Mouse (Mus musculus) T-helper 1 cell (primary cell): Measurements from ENCODE around the gene Gm17416.

Experiments used
- in situ Hi-C: fragments of 300-600 bp; cut with MboI, MseI; formaldehyde crosslinking; loops from one replicate; pipeline ENCODE4 v1.15.1; 2025; ENCODE audit warnings: high pct_unique_total_duplicates

The Gm17416 gene

GRCm38 (mm10) chr2:152604057-152604456, 34.9 kb downstream of the Gm17416 start, which contains the start of gene Defb36:
TSS of gene Defb36 (plus strand) at chr2:152604327.
- in situ Hi-C loops = no loop called here

GRCm38 (mm10) chr2:152607746-152608145, 38.6 kb downstream of the Gm17416 start:
- in situ Hi-C loops = no loop called here

- in situ Hi-C loops = no loop called here
These were observed 39.6 kb downstream of the Gm17416 start for GRCm38 (mm10) chr2:152608719-152609118.

- in situ Hi-C loops = loop anchor here (10.0 kb wide), 1 partner anchor 53 kb away; the partner anchor contains the start of gene H13
These were observed 43.1 kb downstream of the Gm17416 start for GRCm38 (mm10) chr2:152612193-152612592.

- in situ Hi-C loops = loop anchor here (10.0 kb wide), 1 partner anchor 49 kb away; the partner anchor contains the start of gene H13
These were observed 46.4 kb downstream of the Gm17416 start for GRCm38 (mm10) chr2:152615563-152615962.

- in situ Hi-C loops = loop anchor here (10.0 kb wide), 1 partner anchor 48 kb away; the partner anchor contains the start of gene H13
These were observed 47.3 kb downstream of the Gm17416 start for GRCm38 (mm10) chr2:152616470-152616869.

GRCm38 (mm10) chr2:152617374-152617773, 48.2 kb downstream of the Gm17416 start:
- in situ Hi-C loops = loop anchor here (10.0 kb wide), 1 partner anchor 47 kb away; the partner anchor contains the start of gene H13
